Mouse (Mus musculus): ENCODE results near the gene Vmn1r94.
"Not testable (repeated sequence)": the region's sequence is repeated elsewhere in the genome, so short reads cannot be mapped to it uniquely, and the experiment has no call there.

Vmn1r94 gene

GRCm38 (mm10) chr7:20168277-20168676 lies at the start of gene Vmn1r94:
Vmn1r94 (minus strand) TSS chr7:20168377.
- DNase-seq (ENCODE audit: low read depth, low spot score), result not testable (repeated sequence)

GRCm38 (mm10) chr7:20205507-20205906 lies 37.3 kb upstream of the Vmn1r94 start, which contains the start of gene Gm6164:
Gm6164 (minus strand) TSS chr7:20205607.
- DNase-seq (ENCODE audit: low read depth, low spot score), result not testable (repeated sequence)

GRCm38 (mm10) chr7:20193410-20193809 lies 25.2 kb upstream of the Vmn1r94 start, which contains the start of gene Vmn1r95:
Vmn1r95 (plus strand) TSS chr7:20193710.
- DNase-seq (ENCODE audit: low read depth, low spot score), result not testable (repeated sequence)

DNA sequence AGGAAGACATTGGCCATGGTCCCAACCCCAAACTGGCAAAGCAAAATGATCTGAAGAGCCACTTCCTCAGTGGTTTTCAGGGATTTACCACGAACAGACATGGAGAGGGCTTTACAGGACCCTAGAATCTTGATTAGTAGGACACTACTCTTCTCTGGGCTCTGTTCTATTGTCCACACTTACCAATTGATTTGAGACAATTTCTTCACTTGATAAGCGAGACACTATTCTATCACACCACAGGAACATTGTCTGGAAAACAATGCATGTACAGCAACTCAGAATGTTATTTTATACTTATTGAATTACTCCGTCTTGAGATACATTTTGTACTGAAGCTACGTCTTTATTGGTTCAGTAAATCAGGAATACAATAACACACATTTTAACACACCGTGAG lies 29.2 kb downstream of the Vmn1r94 start, which contains the start of gene Vmn1r93:
Gene Vmn1r93, minus strand, starts transcription at position 101 of the 400 bp plus-strand sequence.
- not testable (repeated sequence) for DNase-seq (ENCODE audit: low read depth, low spot score)

GRCm38 (mm10) chr7:20122479-20122878 lies 45.7 kb downstream of the Vmn1r94 start, which contains the start of gene Gm16442:
Gm16442 (minus strand) TSS chr7:20122579.
- DNase-seq (ENCODE audit: low read depth, low spot score), result not testable (repeated sequence)

Measured in forelimb bud, embryonic 11.5 days (tissue).